Mouse (Mus musculus): ENCODE data around the gene Cd44.

DNA sequence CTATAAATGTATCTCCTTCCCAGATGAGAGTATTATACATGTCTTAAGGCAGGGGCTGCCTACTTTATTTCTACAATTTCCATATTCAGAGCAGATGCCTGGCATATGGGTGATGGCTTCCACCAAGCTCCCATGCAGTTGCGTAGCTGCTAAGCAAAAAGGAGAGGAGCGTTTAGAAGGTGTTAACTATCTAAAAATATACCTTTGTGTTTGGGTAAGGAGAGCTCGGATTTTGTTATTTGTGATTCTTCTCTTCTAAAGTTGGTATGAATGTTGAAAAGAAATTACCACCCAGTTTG, 41.3 kb upstream of the Cd44 start:
- TF ChIP-seq POLR2A (IDR thresholded peaks at IDR 0.05; ENCODE audit: control insufficient read depth, extremely low read depth, insufficient read depth, low read length, poor library complexity) (no peak), CTCF (IDR thresholded peaks at IDR 0.05; ENCODE audit: borderline replicate concordance, control insufficient read depth, extremely low read depth, insufficient read depth, low read length, poor library complexity) (no peak)

Measured in thymus, adult 2 months (tissue).